Mouse (Mus musculus): ENCODE measurements at regions not wholly inside any gene's neighbourhood (a gene's known extent, or its start where the extent isn't known, plus 50 kb on each side); places are given as distances from the start of the nearest gene placed in this dataset.

DNA sequence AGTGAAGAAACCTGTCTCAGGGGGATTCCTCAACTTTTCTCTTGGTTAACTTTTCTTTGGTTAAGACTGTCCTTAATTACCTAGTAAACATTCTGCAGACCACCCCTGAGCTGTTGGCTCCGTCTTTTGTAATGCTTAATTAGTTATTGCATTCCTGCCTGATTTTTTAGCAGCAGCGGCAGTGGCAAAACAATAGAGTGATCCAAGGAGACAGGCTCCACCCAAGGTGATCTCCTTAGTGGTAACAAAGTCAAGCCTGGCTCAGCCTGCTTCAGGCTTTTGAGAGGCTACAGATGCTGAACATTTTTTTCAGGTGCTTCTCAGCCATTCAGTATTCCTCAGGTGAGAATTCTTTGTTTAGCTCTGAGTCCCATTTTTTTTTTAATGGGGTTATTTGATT, 168.1 kb upstream of the Tmem196 start:
- no peak for TF ChIP-seq CTCF (IDR thresholded peaks at IDR 0.05; ENCODE audit: borderline replicate concordance, insufficient read depth, low read length)
- no peak for TF ChIP-seq POLR2A (IDR thresholded peaks at IDR 0.05; ENCODE audit: low read depth, low read length)
